1 mouse cellular context compared by ENCODE assay signal in the genomic region with DNA sequence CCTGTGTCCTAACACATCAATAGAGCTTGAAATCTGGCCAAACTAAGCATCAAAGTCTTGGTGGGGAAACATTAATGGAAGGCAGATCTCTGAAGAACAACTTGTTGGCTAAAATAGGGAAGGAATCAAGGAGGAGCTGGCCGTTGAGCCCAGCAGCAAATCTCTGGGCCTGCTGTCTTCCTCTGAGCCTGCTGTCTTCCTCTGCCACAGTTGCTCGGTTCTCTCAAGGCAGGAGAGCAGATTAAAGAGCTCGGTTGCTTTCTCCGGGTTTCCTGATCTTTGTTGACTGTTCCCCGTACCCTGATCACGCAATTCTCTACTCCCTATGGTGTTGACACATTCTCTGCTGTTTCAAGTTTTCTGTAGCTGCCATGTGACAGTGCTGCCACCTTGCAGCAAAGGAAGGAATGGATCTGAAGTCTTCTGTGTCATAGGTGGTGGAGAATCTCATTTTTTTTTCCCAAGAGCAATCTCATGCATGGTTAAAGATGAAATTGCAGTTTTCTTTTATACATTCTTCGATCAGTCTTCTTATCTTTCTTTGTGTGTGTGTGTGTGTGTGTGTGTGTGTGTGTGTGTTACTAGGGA.
A peak's percentile ranks its signal among the peaks of the same experiment; 100 is the strongest.
TF ChIP-seq lines count a peak whose summit lies in the region.

No protein-coding gene starts in this region.

TF ChIP-seq in MEL, 35 proteins besides CTCF, POLR2A, EP300 and RAD21 (continued from another document):
- TF ChIP-seq ELF1 (IDR thresholded peaks at IDR 0.05; ENCODE audit: low read depth, low read length) = 0 out of 2 replicates have a peak, but pooled peaks have one; percentile 32
- no peak for TF ChIP-seq POLR2AphosphoS2 (IDR thresholded peaks at IDR 0.05; ENCODE audit: low read length)
- TF ChIP-seq MYB (IDR thresholded peaks at IDR 0.05; ENCODE audit: low read depth, low read length) = no peak
- no peak for TF ChIP-seq CHD2 (IDR thresholded peaks at IDR 0.05; ENCODE audit: low read length)
- no peak for TF ChIP-seq GABPA (IDR thresholded peaks at IDR 0.05; ENCODE audit: low read depth, low read length)
- TF ChIP-seq RCOR1 (IDR thresholded peaks at IDR 0.05; ENCODE audit: low read depth, low read length) = no peak
- TF ChIP-seq NRF1 (IDR thresholded peaks at IDR 0.05; ENCODE audit: insufficient read depth, low read depth, low read length, poor library complexity, severe bottlenecking) = no peak
- TF ChIP-seq MAX (IDR thresholded peaks at IDR 0.05; ENCODE audit: low read length) = peak; percentile 77; the same call in 1 of the 2 replicates
- no peak for TF ChIP-seq POLR2AphosphoS5 (IDR thresholded peaks at IDR 0.05; ENCODE audit: borderline replicate concordance, low read depth, low read length)
- peak; percentile 81; the same call in 1 of the 2 replicates for TF ChIP-seq MYC (IDR thresholded peaks at IDR 0.05; ENCODE audit: low read depth, low read length)
- peak; percentile 86 for TF ChIP-seq ZNF384 (IDR thresholded peaks at IDR 0.05; ENCODE audit: low read depth, low read length)
- TF ChIP-seq SIN3A (IDR thresholded peaks at IDR 0.05; ENCODE audit: low read length) = peak; percentile 43
- no peak for TF ChIP-seq KAT2A (conservative IDR thresholded peaks at IDR 0.05; ENCODE audit: low read depth, low read length)
- peak; percentile 76 for TF ChIP-seq MXI1 (IDR thresholded peaks at IDR 0.05; ENCODE audit: low read depth, low read length)
- no peak for TF ChIP-seq MAFK (IDR thresholded peaks at IDR 0.05; ENCODE audit: borderline replicate concordance, low read depth, low read length)
- TF ChIP-seq CHD1 (IDR thresholded peaks at IDR 0.05; ENCODE audit: low read depth, low read length) = no peak
- TF ChIP-seq ZC3H11A (IDR thresholded peaks at IDR 0.05; ENCODE audit: low read depth, low read length) = peak; percentile 47
- TF ChIP-seq BHLHE40 (IDR thresholded peaks at IDR 0.05; ENCODE audit: borderline replicate concordance, low read depth, low read length) = no peak
- no peak for TF ChIP-seq UBTF (IDR thresholded peaks at IDR 0.05; ENCODE audit: borderline replicate concordance, insufficient read depth, low read depth, low read length)
- peak; percentile 62; the same call in 1 of the 2 replicates for TF ChIP-seq USF1 (IDR thresholded peaks at IDR 0.05; ENCODE audit: low read depth, low read length)
- TF ChIP-seq SMC3 (IDR thresholded peaks at IDR 0.05; ENCODE audit: low read depth, low read length) = peak; percentile 63
- TF ChIP-seq MAZ (IDR thresholded peaks at IDR 0.05; ENCODE audit: low read depth, low read length) = peak; percentile 47; the same call in 1 of the 2 replicates
- TF ChIP-seq USF2 (IDR thresholded peaks at IDR 0.05; ENCODE audit: borderline replicate concordance in 1 of 2, insufficient read depth in 1 of 2, low read depth in 1 of 2, low read length in 2 of 2) = no peak
